Mouse (Mus musculus) heart, adult 2 months (tissue): ENCODE measurements at regions not wholly inside any gene's neighbourhood (a gene's known extent, or its start where the extent isn't known, plus 50 kb on each side); places are given as distances from the start of the nearest gene placed in this dataset.

Experiments
- DNase-seq, 2 experiments: peaks; one replicate each; pipeline ENCODE4 v3.0.0; 2021
- H3K27ac ChIP-seq: fragments of 200-600 bp; 2 replicates; pipeline ENCODE4 v1.8.1; 2022
- H3K27me3 ChIP-seq: fragments of 200-500 bp; 2 replicates; pipeline ENCODE4 v1.6.1; 2012; ENCODE audit warnings: mild to moderate bottlenecking, low read length, inconsistent platforms, mixed read lengths; ENCODE audit not compliant: control insufficient read depth, insufficient read depth
- H3K36me3 ChIP-seq: fragments of 200-500 bp; 2 replicates; pipeline ENCODE4 v1.6.1; 2012; ENCODE audit warnings: low read length, inconsistent platforms; ENCODE audit not compliant: control insufficient read depth, insufficient read depth
- H3K4me1 ChIP-seq: fragments of 200-500 bp; 2 replicates; pipeline ENCODE4 v1.6.1; 2011; ENCODE audit warnings: low read length; ENCODE audit not compliant: control insufficient read depth, insufficient read depth
- H3K4me3 ChIP-seq: fragments of 200-600 bp; 2 replicates; pipeline ENCODE4 v1.8.1; 2022
- H3K79me2 ChIP-seq: fragments of 200-500 bp; replicated peaks from 2 replicates; pipeline ENCODE4 v1.6.1; 2012; ENCODE audit warnings: mild to moderate bottlenecking, inconsistent platforms, low read length, moderate library complexity, mixed read lengths; ENCODE audit not compliant: control insufficient read depth, insufficient read depth
- H3K9ac ChIP-seq: fragments of 200-500 bp; 2 replicates; pipeline ENCODE4 v1.6.1; 2012; ENCODE audit warnings: low read depth, mild to moderate bottlenecking, control low read depth, inconsistent platforms, low read length, mixed read lengths
- CTCF ChIP-seq: fragments of 200-600 bp; IDR thresholded peaks from 2 replicates; pipeline ENCODE4 v1.8.1; 2022; ENCODE audit warnings: antibody characterized with exemption, mild to moderate bottlenecking, moderate library complexity
- EP300 ChIP-seq: fragments of 200-500 bp; IDR thresholded peaks from 2 replicates; pipeline ENCODE4 v1.6.1; 2011; ENCODE audit warnings: low read depth, low read length, control low read depth; ENCODE audit not compliant: insufficient read depth
- POLR2A ChIP-seq: fragments of 200-500 bp; IDR thresholded peaks from 2 replicates; pipeline ENCODE4 v1.6.1; 2011; ENCODE audit warnings: mild to moderate bottlenecking, low read depth, low read length, control low read depth; ENCODE audit not compliant: insufficient read depth
- WGBS: fragments of 180-500 bp; shearing (Covaris S2); methylation state at CpG from one replicate; pipeline ENCODE4 v1.1.7; 2018; 5-methylcytosine and 5-hydroxymethylcytosine counted together
- intact Hi-C: fragments of 180-260 bp; cut with DNase I; formaldehyde crosslinking; loops from one replicate; pipeline ENCODE4 v1.15.1; 2025

DNA sequence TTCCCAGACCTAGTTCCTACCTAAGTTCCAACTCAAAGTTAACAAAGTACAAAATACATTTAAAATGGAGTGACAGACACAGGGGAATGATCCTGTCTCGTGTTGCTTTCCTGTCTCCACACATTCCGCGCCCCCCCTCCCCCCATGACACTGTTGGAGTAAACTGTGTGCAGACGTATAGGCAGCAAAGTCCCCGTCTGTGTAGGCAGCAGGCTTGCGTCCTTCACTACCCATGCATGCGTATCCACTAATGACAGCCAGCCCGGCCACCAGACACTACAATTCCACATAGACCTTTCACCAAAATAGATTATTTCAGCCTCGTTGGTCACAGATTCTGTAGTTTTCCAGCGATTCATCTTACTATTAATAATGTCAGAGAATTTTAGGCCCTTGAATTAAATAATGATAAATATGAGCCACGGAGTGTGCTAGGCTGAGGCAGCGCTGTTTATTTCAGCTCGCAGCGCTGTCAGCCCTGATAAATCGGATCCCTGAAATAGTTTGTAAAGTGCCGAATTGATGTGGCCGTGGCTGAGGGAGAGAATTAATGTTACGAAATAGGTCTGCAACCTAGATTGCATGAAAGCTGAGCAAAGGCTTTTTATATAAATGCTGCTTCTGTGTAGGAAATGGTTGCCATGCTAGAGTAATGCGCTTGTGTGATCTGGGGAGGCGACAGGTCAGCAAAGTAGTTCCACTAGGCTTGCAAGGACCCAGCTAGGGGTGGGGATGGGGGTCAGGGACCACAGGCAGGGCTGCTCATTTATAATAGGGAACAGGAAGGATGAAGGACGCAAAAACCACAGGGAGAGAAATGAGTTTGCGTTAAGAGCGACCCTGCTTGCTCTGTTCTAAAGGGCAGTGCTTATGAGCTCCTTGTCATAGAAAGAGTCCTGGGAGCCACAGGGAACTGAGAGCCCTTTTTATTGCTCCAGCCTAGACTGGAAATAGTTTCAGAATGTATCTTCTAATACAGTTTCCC, 336.7 kb upstream of the Pfkp start:
- 79% methylated on average over 23 of the region's 23 CpGs for WGBS
- no peak overlapping the region for H3K9ac ChIP-seq
- no peaks in the 10 kb centered on the region for H3K27me3 ChIP-seq
- DNase-seq: no peak
- no peak overlapping the region for H3K27ac ChIP-seq
- no peak overlapping the region for H3K4me3 ChIP-seq
- H3K79me2 ChIP-seq: no peaks in the 10 kb centered on the region
- intact Hi-C loops: no loop called here
- no peaks in the 10 kb centered on the region for H3K4me1 ChIP-seq
- no peaks in the 10 kb centered on the region for H3K36me3 ChIP-seq
- TF ChIP-seq EP300 (no peak), POLR2A (no peak), CTCF (no peak)

GRCm38 (mm10) chr13:6955713-6956112, 307.1 kb upstream of the Pfkp start:
- H3K27me3 ChIP-seq: no peaks in the 10 kb centered on the region
- H3K9ac ChIP-seq: no peak overlapping the region
- no peak overlapping the region for H3K4me3 ChIP-seq
- H3K36me3 ChIP-seq: no peaks in the 10 kb centered on the region
- DNase-seq: no peak
- H3K79me2 ChIP-seq: no peaks in the 10 kb centered on the region
- no peaks in the 10 kb centered on the region for H3K4me1 ChIP-seq
- WGBS: 61% methylated on average over 3 of the region's 3 CpGs
- no peak for TF ChIP-seq CTCF
- intact Hi-C loops: no loop called here
- H3K27ac ChIP-seq: no peak overlapping the region

DNA sequence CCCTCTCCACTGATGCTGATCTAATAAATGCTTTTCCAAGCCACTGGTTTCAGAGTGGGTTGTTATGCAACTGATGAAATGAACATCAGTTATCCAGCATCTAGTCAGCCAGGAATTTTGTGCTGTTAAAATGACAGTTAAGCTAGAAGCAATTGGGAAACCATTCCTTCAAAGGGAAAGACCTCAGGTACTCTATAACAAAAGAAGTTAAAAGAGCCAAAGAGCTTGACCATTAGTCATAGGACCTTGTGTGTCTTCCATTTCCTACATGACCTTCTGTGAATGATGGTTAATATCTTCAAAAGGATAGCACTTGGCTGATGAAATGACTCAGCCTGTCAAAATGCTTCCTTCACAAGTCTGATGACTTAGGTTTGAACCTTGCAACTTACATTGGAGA, 275.6 kb upstream of the Pfkp start:
- no peak overlapping the region for H3K9ac ChIP-seq
- no peak overlapping the region for H3K27ac ChIP-seq
- DNase-seq: no peak
- H3K4me1 ChIP-seq: no peaks in the 10 kb centered on the region
- intact Hi-C loops: no loop called here
- no peaks in the 10 kb centered on the region for H3K79me2 ChIP-seq
- H3K4me3 ChIP-seq: no peak overlapping the region
- TF ChIP-seq EP300 (no peak), POLR2A (no peak), CTCF (no peak)
- no peaks in the 10 kb centered on the region for H3K36me3 ChIP-seq
- H3K27me3 ChIP-seq: no peaks in the 10 kb centered on the region

DNA sequence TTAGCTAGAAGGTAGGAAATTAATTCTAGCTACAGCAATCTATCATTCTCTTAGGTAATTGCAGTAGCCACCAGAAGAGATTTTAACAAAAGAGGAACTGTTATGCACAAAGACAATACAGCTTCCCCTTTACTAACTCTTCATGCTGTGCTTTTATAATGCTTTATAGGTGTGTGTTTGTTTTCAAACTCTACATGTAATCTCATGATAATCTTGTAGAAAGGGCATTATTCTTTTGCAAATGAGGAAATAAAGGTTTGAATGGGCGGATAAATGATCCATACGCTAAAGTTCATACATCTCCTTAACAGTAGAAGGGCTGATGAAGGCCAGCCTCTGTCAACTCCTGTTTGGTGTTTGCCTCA, 273.8 kb upstream of the Pfkp start:
- H3K27me3 ChIP-seq: no peaks in the 10 kb centered on the region
- H3K4me3 ChIP-seq: no peak overlapping the region
- no peak for TF ChIP-seq POLR2A
- TF ChIP-seq EP300: no peak
- no peak for TF ChIP-seq CTCF
- no peak overlapping the region for H3K27ac ChIP-seq
- 53% methylated on average over 2 of the region's 2 CpGs for WGBS
- H3K9ac ChIP-seq: no peak overlapping the region
- DNase-seq: no peak
- H3K4me1 ChIP-seq: no peaks in the 10 kb centered on the region
- H3K79me2 ChIP-seq: no peaks in the 10 kb centered on the region
- intact Hi-C loops: no loop called here
- H3K36me3 ChIP-seq: no peaks in the 10 kb centered on the region

DNA sequence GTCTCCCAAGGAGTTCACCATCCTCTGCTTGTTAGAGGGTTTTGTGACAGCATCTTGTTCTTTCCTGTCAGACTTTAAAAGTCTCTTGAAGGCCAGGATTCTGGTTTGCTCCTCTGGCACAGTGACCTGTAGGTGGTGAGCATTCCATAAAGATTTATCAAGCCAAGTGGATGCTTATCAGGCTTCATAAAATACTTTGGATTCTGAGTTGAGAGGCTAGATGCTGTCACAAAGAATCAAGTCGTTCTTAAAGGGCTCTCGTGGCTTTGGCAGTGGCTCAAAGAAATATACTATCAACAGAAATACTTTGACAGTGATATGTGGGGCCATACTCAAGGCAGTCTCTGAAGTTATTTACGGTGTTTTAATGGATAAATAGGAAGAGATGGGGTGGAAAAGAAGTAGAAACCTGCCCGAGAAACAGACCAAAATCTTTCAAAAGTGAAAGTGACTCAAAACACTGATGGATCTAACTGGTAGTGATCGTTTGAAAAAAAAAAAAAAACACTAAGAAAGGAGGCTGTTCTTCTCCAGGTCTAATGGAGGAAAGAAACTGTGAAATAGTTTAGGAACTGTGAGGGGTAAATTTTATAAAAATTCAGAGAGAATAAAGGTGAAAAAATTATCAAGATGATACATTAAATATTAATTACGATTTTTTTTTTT, 273.2 kb upstream of the Pfkp start:
- H3K4me1 ChIP-seq: no peaks in the 10 kb centered on the region
- no peaks in the 10 kb centered on the region for H3K27me3 ChIP-seq
- no peak overlapping the region for H3K4me3 ChIP-seq
- H3K27ac ChIP-seq: no peak overlapping the region
- WGBS: 38% methylated on average over 6 of the region's 6 CpGs
- TF ChIP-seq POLR2A (no peak), CTCF (no peak), EP300 (no peak)
- no peaks in the 10 kb centered on the region for H3K79me2 ChIP-seq
- no peaks in the 10 kb centered on the region for H3K36me3 ChIP-seq
- no peak overlapping the region for H3K9ac ChIP-seq
- DNase-seq: no peak
- intact Hi-C loops: no loop called here

- Histone ChIP-seq H3K4me1 (no peaks in the 10 kb centered on the region), H3K36me3 (no peaks in the 10 kb centered on the region), H3K4me3 (no peak overlapping the region), H3K79me2 (no peaks in the 10 kb centered on the region), H3K27ac (no peak overlapping the region), H3K27me3 (no peaks in the 10 kb centered on the region), H3K9ac (no peak overlapping the region)
- intact Hi-C loops: no loop called here
- TF ChIP-seq CTCF (no peak), POLR2A (no peak), EP300 (no peak)
- no peak for DNase-seq
These were observed 257.4 kb upstream of the Pfkp start for GRCm38 (mm10) chr13:6906000-6906399.
